Mouse (Mus musculus): ENCODE data around the gene Asic2. TPM values are rescaled to one million over a fixed set of nuclear protein-coding genes. Genes with fewer than 3 reads are reported as not detected.

Asic2 gene
- polyA plus RNA-seq, 1 experiment from 2014 or later: 0.28 TPM

- H3K4me1 ChIP-seq (ENCODE audit: insufficient read depth): no peaks in the 10 kb centered on the region
- H3K27me3 ChIP-seq (ENCODE audit: insufficient read depth, low read length): no peaks in the 10 kb centered on the region
- no peak for ATAC-seq (ENCODE audit: insufficient read depth)
- no peak overlapping the region for H3K4me3 ChIP-seq (ENCODE audit: low read depth, low read length)
- no peaks in the 10 kb centered on the region for H3K9me3 ChIP-seq (ENCODE audit: low read depth, low read length)
- no peak overlapping the region for H3K27ac ChIP-seq (ENCODE audit: low read depth)
- no peak for DNase-seq
- no peak overlapping the region for H3K4me2 ChIP-seq
- H3K36me3 ChIP-seq (ENCODE audit: insufficient read depth): no peaks in the 10 kb centered on the region
- no peak for TF ChIP-seq CTCF (IDR thresholded peaks at IDR 0.05; ENCODE audit: low read depth)
- H3K9ac ChIP-seq: no peak overlapping the region
These were observed 296.5 kb downstream of the Asic2 start for GRCm38 (mm10) chr11:81671724-81672123.

- no peaks in the 10 kb centered on the region for H3K9me3 ChIP-seq (ENCODE audit: low read depth, low read length)
- no peaks in the 10 kb centered on the region for H3K36me3 ChIP-seq (ENCODE audit: insufficient read depth)
- H3K9ac ChIP-seq: no peak overlapping the region
- no peak for DNase-seq
- no peak overlapping the region for H3K4me3 ChIP-seq (ENCODE audit: low read depth, low read length)
- H3K4me1 ChIP-seq (ENCODE audit: insufficient read depth): no peaks in the 10 kb centered on the region
- 55% methylated on average over 3 of the region's 3 CpGs for WGBS
- no peak overlapping the region for H3K27ac ChIP-seq (ENCODE audit: low read depth)
- no peak for TF ChIP-seq CTCF (IDR thresholded peaks at IDR 0.05; ENCODE audit: low read depth)
- H3K27me3 ChIP-seq (ENCODE audit: insufficient read depth, low read length): no peaks in the 10 kb centered on the region
- H3K4me2 ChIP-seq: no peak overlapping the region
- no peak for ATAC-seq (ENCODE audit: insufficient read depth)
These were observed 297.8 kb downstream of the Asic2 start for GRCm38 (mm10) chr11:81670436-81670835.

GRCm38 (mm10) chr11:81658850-81659249 lies 309.4 kb downstream of the Asic2 start:
- WGBS: 30% methylated on average over 1 of the region's 1 CpGs

GRCm38 (mm10) chr11:81657121-81657520 lies 311.1 kb downstream of the Asic2 start:
- ATAC-seq (ENCODE audit: insufficient read depth) (no peak), DNase-seq (no peak)
- Histone ChIP-seq H3K4me1 (ENCODE audit: insufficient read depth) (no peaks in the 10 kb centered on the region), H3K27me3 (ENCODE audit: insufficient read depth, low read length) (no peaks in the 10 kb centered on the region), H3K4me3 (ENCODE audit: low read depth, low read length) (no peak overlapping the region), H3K9me3 (ENCODE audit: low read depth, low read length) (no peaks in the 10 kb centered on the region), H3K4me2 (no peak overlapping the region), H3K27ac (ENCODE audit: low read depth) (no peak overlapping the region), H3K36me3 (ENCODE audit: insufficient read depth) (no peaks in the 10 kb centered on the region), H3K9ac (no peak overlapping the region)
- no peak for TF ChIP-seq CTCF (IDR thresholded peaks at IDR 0.05; ENCODE audit: low read depth)
- WGBS: 31% methylated on average over 2 of the region's 2 CpGs

More at GRCm38 (mm10) chr11:81658850-81659249, 309.4 kb downstream of the Asic2 start:
- DNase-seq (peak; percentile 73), ATAC-seq (ENCODE audit: insufficient read depth) (peak; percentile 41; the same call in 1 of the 2 replicates)
- Histone ChIP-seq H3K27me3 (ENCODE audit: insufficient read depth, low read length) (no peaks in the 10 kb centered on the region), H3K36me3 (ENCODE audit: insufficient read depth) (no peaks in the 10 kb centered on the region), H3K9me3 (ENCODE audit: low read depth, low read length) (no peaks in the 10 kb centered on the region), H3K4me2 (no peak overlapping the region), H3K4me1 (ENCODE audit: insufficient read depth) (no peaks in the 10 kb centered on the region), H3K27ac (ENCODE audit: low read depth) (no peak overlapping the region), H3K4me3 (ENCODE audit: low read depth, low read length) (no peak overlapping the region), H3K9ac (no peak overlapping the region)
- TF ChIP-seq CTCF (IDR thresholded peaks at IDR 0.05; ENCODE audit: low read depth): no peak

GRCm38 (mm10) chr11:81647828-81648227 lies 320.4 kb downstream of the Asic2 start:
- WGBS: 24% methylated on average over 4 of the region's 4 CpGs
- no peak for ATAC-seq (ENCODE audit: insufficient read depth)
- H3K27me3 ChIP-seq (ENCODE audit: insufficient read depth, low read length): no peaks in the 10 kb centered on the region

GRCm38 (mm10) chr11:81645549-81645948 lies 322.7 kb downstream of the Asic2 start:
- Histone ChIP-seq H3K27me3 (ENCODE audit: insufficient read depth, low read length) (no peaks in the 10 kb centered on the region), H3K36me3 (ENCODE audit: insufficient read depth) (no peaks in the 10 kb centered on the region), H3K9me3 (ENCODE audit: low read depth, low read length) (no peaks in the 10 kb centered on the region), H3K4me3 (ENCODE audit: low read depth, low read length) (no peak overlapping the region), H3K9ac (no peak overlapping the region), H3K4me1 (ENCODE audit: insufficient read depth) (no peaks in the 10 kb centered on the region), H3K27ac (ENCODE audit: low read depth) (no peak overlapping the region), H3K4me2 (no peak overlapping the region)
- 72% methylated on average over 3 of the region's 3 CpGs for WGBS
- no peak for ATAC-seq (ENCODE audit: insufficient read depth)
- TF ChIP-seq CTCF (IDR thresholded peaks at IDR 0.05; ENCODE audit: low read depth): peak; percentile 14; the same call in 1 of the 2 replicates
- DNase-seq: no peak

More at GRCm38 (mm10) chr11:81647828-81648227, 320.4 kb downstream of the Asic2 start:
- no peak overlapping the region for H3K27ac ChIP-seq (ENCODE audit: low read depth)
- DNase-seq: no peak
- H3K36me3 ChIP-seq (ENCODE audit: insufficient read depth): no peaks in the 10 kb centered on the region
- H3K9me3 ChIP-seq (ENCODE audit: low read depth, low read length): no peaks in the 10 kb centered on the region
- TF ChIP-seq CTCF (IDR thresholded peaks at IDR 0.05; ENCODE audit: low read depth): no peak
- no peaks in the 10 kb centered on the region for H3K4me1 ChIP-seq (ENCODE audit: insufficient read depth)
- H3K4me2 ChIP-seq: no peak overlapping the region
- no peak overlapping the region for H3K4me3 ChIP-seq (ENCODE audit: low read depth, low read length)
- no peak overlapping the region for H3K9ac ChIP-seq

GRCm38 (mm10) chr11:81636356-81636755 lies 331.9 kb downstream of the Asic2 start:
- H3K27ac ChIP-seq (ENCODE audit: low read depth): no peak overlapping the region
- TF ChIP-seq CTCF (IDR thresholded peaks at IDR 0.05; ENCODE audit: low read depth): no peak
- no peak overlapping the region for H3K9ac ChIP-seq
- no peak for ATAC-seq (ENCODE audit: insufficient read depth)
- H3K9me3 ChIP-seq (ENCODE audit: low read depth, low read length): no peaks in the 10 kb centered on the region
- no peaks in the 10 kb centered on the region for H3K36me3 ChIP-seq (ENCODE audit: insufficient read depth)
- H3K4me1 ChIP-seq (ENCODE audit: insufficient read depth): no peaks in the 10 kb centered on the region
- no peak overlapping the region for H3K4me2 ChIP-seq
- 83% methylated on average over 9 of the region's 9 CpGs for WGBS
- DNase-seq: no peak
- no peak overlapping the region for H3K4me3 ChIP-seq (ENCODE audit: low read depth, low read length)
- no peaks in the 10 kb centered on the region for H3K27me3 ChIP-seq (ENCODE audit: insufficient read depth, low read length)
